Mouse (Mus musculus) activated CD4-positive, CD25-positive, alpha-beta regulatory T cell, adult 4 months (primary cell): ENCODE results near the gene Tagln2. TPM values are rescaled to one million over a fixed set of nuclear protein-coding genes. Genes with fewer than 3 reads are reported as not detected.

Experiments used
- ATAC-seq: one replicate; pipeline ENCODE4 v1.8.0; 2017
- polyA plus RNA-seq, 2 experiments: library from polyadenylated mRNA; unstranded; fragments of 100-300 nt; shearing (Covaris generic); gene quantifications; one replicate each; pipeline ENCODE4 v1.2.1; 2017

Gene Tagln2
- polyA plus RNA-seq, 2 experiments from 2014 or later, result 319 to 387 TPM

- no peak for ATAC-seq
These were observed 27.6 kb downstream of the Tagln2 start for GRCm38 (mm10) chr1:172527431-172527830.

GRCm38 (mm10) chr1:172528701-172529100, 28.9 kb downstream of the Tagln2 start:
- ATAC-seq, result peak; percentile 60

- ATAC-seq, result no peak
These were observed 30.8 kb downstream of the Tagln2 start for GRCm38 (mm10) chr1:172530544-172531220.

GRCm38 (mm10) chr1:172532551-172532950, 32.7 kb downstream of the Tagln2 start:
- no peak for ATAC-seq

GRCm38 (mm10) chr1:172535116-172535515, 35.3 kb downstream of the Tagln2 start:
- ATAC-seq, result no peak

GRCm38 (mm10) chr1:172539827-172540226, 40.0 kb downstream of the Tagln2 start:
- no peak for ATAC-seq

- no peak for ATAC-seq
These were observed 40.5 kb downstream of the Tagln2 start for GRCm38 (mm10) chr1:172540283-172540820.

- no peak for ATAC-seq
These were observed 46.2 kb downstream of the Tagln2 start for GRCm38 (mm10) chr1:172546062-172546461.

GRCm38 (mm10) chr1:172548501-172548900, 48.7 kb downstream of the Tagln2 start:
- peak; percentile 79 for ATAC-seq

GRCm38 (mm10) chr1:172549314-172549713, 49.5 kb downstream of the Tagln2 start:
- no peak for ATAC-seq

GRCm38 (mm10) chr1:172549717-172550116, 49.9 kb downstream of the Tagln2 start:
- no peak for ATAC-seq

GRCm38 (mm10) chr1:172550551-172550951, 50.7 kb downstream of the Tagln2 start:
- peak; percentile 79 for ATAC-seq

GRCm38 (mm10) chr1:172551009-172551408, 51.2 kb downstream of the Tagln2 start:
- no peak for ATAC-seq

- ATAC-seq, result no peak
These were observed 52.8 kb downstream of the Tagln2 start for GRCm38 (mm10) chr1:172552623-172553022.

- ATAC-seq, result no peak
These were observed 55.8 kb downstream of the Tagln2 start, which contains the start of gene Vsig8 for GRCm38 (mm10) chr1:172555638-172556037. Vsig8 (plus strand) TSS chr1:172555938.

Other genes starting within 250 kb of the Tagln2 start
- gene Atp1a4, start 241.6 kb upstream of the Tagln2 start, polyA plus RNA-seq, result not detected
- gene Igsf8, start 238.4 kb upstream of the Tagln2 start, polyA plus RNA-seq, result 1 to 10 TPM; 3.4 to 3.8 TPM
- gene Atp1a2, start 202.0 kb upstream of the Tagln2 start, polyA plus RNA-seq, result under 1 TPM; 0.08 to 0.12 TPM
- under 1 TPM in 1 of 2 experiments, not detected in 1; 0.08 TPM for gene Kcnj9, start 170.7 kb upstream of the Tagln2 start, polyA plus RNA-seq
- under 1 TPM in 1 of 2 experiments, not detected in 1; 0.15 TPM for gene Kcnj10, start 158.8 kb upstream of the Tagln2 start, polyA plus RNA-seq
- gene Pigm, start 123.5 kb upstream of the Tagln2 start, polyA plus RNA-seq, result 1 to 10 TPM; 5.6 to 7.3 TPM
- gene Slamf9, start 24.7 kb upstream of the Tagln2 start, polyA plus RNA-seq, result under 1 TPM in 1 of 2 experiments, not detected in 1; 0.25 TPM
- gene Igsf9, start 18.3 kb upstream of the Tagln2 start, polyA plus RNA-seq, result not detected
- under 1 TPM; 0.09 to 0.75 TPM for gene Cfap45, start 20.8 kb downstream of the Tagln2 start, polyA plus RNA-seq
- not detected for gene Vsig8, start 55.9 kb downstream of the Tagln2 start, polyA plus RNA-seq
- gene Slamf8, start 90.5 kb downstream of the Tagln2 start, polyA plus RNA-seq, result under 1 TPM in 1 of 2 experiments, not detected in 1; 0.29 TPM
- gene Fcrl6, start 102.5 kb downstream of the Tagln2 start, polyA plus RNA-seq, result not detected
- 1 to 10 TPM; 5.3 to 5.7 TPM for gene Dusp23, start 132.9 kb downstream of the Tagln2 start, polyA plus RNA-seq
- gene Crp, start 198.0 kb downstream of the Tagln2 start, polyA plus RNA-seq, result not detected